Mouse (Mus musculus): ENCODE results near the gene Rhox6.

DNA sequence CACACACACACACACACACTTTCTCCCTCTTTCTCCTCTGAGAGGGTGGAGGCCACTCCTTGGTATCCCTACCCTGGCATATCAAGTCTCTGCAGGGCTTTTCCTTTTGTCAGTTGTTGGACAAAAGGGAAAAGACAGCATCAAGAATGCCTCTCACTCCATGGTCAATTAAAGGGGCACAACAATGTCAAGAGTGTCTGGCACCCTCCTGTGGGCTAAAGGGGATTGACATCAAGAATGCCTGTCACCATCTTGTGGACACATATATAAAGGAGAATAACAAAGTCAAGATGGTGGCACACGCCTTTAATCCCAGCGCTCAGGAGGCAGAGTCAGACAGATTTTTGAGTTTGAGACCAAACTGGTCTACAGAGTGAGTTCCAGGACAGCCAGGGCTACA, 17.3 kb upstream of the Rhox6 start:
- TF ChIP-seq POLR2A (IDR thresholded peaks at IDR 0.05; ENCODE audit: borderline replicate concordance, low read depth, low read length) (no peak), CTCF (IDR thresholded peaks at IDR 0.05; ENCODE audit: low read depth, low read length) (no peak)

Data from bone marrow macrophage, adult 2 months (primary cell).